Mouse (Mus musculus) layer of hippocampus, adult 2 months (tissue): ENCODE measurements around the gene Ccna2. TPM values are rescaled to one million over a fixed set of nuclear protein-coding genes. Genes with fewer than 3 reads are reported as not detected.

Experiments used
- DNase-seq, 2 experiments: peaks; one replicate each; pipeline ENCODE4 v3.0.0; 2022; ENCODE audit warnings: low spot score in 2 of 2
- H3K27ac ChIP-seq: fragments of 200-600 bp; 2 replicates; pipeline ENCODE4 v1.8.1; 2022
- H3K4me3 ChIP-seq: fragments of 200-600 bp; 2 replicates; pipeline ENCODE4 v1.8.1; 2022; ENCODE audit warnings: mild to moderate bottlenecking
- CTCF ChIP-seq: fragments of 200-600 bp; conservative IDR thresholded peaks from 2 replicates; pipeline ENCODE4 v1.8.1; 2022; ENCODE audit warnings: antibody characterized with exemption, mild to moderate bottlenecking, moderate library complexity
- total RNA-seq, 2 experiments: library from RNA; stranded (reverse); gene quantifications; 2 replicates each; pipeline ENCODE4 v1.2.3; 2021

The Ccna2 gene
- total RNA-seq, 2 experiments from 2014 or later, result 1.5 to 1.8 TPM

DNA sequence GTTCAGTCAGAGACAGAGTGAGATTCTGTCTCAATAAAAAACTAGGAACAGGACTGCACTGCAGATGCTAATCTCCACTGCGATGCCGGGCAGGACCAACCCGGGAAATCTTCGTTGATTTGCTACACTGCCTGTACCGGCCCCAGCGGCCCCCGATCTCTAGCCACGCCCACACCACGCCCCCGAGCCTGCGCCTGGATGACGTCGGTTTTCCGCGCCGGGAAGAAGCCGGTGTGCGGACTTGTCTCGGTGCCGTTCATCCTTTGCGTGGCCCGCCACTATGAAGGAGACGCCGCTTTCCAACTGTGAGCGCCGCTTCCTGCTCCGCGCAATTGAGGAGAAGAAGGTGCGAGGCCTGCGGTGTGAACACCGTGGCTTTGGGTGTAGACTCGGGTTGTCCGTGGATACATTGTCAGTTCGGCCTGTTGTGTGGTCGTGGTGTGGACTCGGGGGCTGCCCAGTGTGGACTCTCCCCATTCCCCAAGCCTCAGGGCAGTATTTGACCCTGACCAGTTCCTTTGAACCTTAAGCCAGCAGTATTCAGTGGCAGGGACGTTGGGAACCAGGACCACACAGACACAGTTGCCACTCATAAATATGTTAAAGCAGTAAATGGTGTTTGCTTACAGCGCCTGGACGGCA, 19.4 kb downstream of the Ccna2 start, which contains the start of gene Exosc9:
TSS of gene Exosc9 (plus strand) at position 201 of the 642 bp plus-strand sequence.
- DNase-seq, result peak; percentile 94 to 98
- TF ChIP-seq CTCF, result no peak
- peak within 1 kb of the TSS; percentile 79 for H3K4me3 ChIP-seq
- H3K27ac ChIP-seq, result peak within 1 kb of the TSS; percentile 93

DNA sequence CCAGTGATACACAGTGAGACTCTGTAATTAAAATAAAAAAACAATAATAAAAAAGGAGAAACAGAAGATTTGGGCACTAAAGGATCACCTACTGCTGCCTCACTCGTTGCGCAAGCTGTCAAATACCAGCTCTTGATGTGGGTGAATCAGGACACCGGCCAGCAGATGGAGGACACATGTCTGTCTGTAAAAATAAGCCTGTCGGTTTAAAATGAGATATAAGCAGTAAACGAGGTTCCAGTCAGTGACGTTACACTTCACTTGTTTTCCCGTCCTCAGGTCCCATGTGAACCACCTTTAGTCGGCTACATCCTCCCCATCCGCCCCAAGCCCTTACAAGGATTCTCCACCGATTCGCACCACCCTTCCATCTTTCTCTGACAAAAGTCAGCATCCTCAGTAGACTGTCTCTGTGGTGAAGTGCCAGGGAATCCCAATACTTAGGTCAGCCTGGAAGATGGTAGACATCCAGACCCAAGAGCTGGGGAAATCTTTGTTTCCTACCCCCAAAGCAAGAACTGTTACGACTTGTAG, 20.0 kb downstream of the Ccna2 start:
- TF ChIP-seq CTCF, result no peak

DNA sequence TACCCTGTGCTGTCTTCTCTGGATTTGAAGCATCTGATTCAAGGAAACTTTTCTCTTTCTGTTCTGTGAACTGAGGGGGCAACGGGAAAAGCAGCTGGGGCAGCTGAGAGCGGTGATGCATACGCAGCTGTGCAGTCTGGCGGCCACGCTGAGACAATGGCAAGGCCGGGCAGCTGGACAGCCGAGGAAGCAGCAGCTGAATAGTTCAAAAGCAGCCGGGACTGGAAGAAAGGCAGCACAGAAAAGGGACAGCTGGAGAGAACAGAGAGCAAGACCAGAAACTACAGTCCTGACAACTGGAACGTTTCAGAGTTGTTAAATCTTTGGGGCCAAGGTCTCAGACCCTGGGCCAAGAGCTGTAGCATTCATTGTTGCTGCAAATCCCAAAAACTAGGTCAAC, 20.6 kb downstream of the Ccna2 start:
- peak in 1 of 2 experiments; percentile 23 for DNase-seq
- peak overlapping the region; percentile 79 for H3K4me3 ChIP-seq
- TF ChIP-seq CTCF, result no peak
- peak overlapping the region; percentile 93 for H3K27ac ChIP-seq

More for the DNA sequence above, 20.0 kb downstream of the Ccna2 start:
- peak; percentile 16 to 41 for DNase-seq
- Histone ChIP-seq H3K4me3 (peak overlapping the region; percentile 79), H3K27ac (peak overlapping the region; percentile 93)

DNA sequence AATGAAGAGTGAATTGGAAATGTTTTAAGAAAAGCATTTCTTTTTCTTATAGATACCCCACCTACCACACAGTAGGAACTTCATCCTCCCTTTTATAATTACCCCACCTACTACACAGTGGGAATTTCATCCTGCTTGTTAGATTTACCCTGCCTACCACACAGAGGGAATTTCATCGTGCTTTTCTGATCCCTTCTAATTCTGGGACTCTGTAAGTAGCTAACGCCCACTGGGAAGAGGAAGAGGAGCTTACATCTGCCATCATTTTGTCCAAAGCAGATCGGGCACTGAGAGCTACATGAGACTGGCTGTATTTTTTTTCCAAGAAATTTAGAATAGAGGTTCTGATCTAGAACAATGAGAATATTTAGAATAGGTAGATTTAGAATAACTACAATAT, 27.0 kb downstream of the Ccna2 start:
- no peak for DNase-seq
- Histone ChIP-seq H3K4me3 (no peak overlapping the region), H3K27ac (no peak overlapping the region)
- no peak for TF ChIP-seq CTCF

DNA sequence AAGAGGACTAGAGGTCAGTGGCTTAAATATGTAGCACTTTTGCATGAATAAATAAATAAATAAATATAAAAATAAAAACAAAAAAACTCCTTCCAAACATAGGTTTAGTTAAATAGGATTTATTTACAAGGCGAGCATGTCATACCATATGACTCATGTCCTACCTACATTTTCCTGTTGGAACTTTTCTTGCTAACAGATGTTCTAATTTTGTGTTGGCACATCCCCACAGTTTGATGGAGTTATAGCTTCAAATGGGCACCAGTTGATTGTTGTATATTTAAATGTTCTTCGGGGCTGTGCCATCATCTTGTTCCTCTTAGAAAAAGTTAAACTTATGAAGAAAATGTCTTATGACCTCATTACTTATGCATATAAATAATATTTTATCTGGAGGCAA, 30.6 kb downstream of the Ccna2 start:
- H3K27ac ChIP-seq, result no peak overlapping the region
- H3K4me3 ChIP-seq, result no peak overlapping the region
- DNase-seq, result no peak
- TF ChIP-seq CTCF, result no peak

DNA sequence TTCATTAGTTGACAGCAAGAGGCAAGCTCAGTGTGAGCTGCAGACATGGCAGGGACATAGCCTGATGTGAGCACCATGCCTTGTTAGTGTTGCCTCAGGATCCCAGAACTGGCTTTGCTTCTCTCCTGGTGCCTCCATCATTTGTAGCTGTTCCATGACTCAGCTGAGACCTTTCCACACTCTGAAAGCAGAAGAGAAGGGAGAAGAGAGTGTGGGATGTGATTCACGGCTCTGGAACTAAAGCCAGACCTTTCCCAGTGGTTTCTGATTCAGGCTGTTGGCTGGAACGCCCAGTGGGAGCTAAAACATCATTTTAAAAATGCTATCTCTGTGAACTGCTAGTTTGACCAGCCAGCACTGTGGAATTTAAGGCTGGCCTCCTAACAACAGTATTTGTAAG, 31.2 kb downstream of the Ccna2 start:
- no peak for DNase-seq
- Histone ChIP-seq H3K27ac (no peak overlapping the region), H3K4me3 (no peak overlapping the region)
- no peak for TF ChIP-seq CTCF

DNA sequence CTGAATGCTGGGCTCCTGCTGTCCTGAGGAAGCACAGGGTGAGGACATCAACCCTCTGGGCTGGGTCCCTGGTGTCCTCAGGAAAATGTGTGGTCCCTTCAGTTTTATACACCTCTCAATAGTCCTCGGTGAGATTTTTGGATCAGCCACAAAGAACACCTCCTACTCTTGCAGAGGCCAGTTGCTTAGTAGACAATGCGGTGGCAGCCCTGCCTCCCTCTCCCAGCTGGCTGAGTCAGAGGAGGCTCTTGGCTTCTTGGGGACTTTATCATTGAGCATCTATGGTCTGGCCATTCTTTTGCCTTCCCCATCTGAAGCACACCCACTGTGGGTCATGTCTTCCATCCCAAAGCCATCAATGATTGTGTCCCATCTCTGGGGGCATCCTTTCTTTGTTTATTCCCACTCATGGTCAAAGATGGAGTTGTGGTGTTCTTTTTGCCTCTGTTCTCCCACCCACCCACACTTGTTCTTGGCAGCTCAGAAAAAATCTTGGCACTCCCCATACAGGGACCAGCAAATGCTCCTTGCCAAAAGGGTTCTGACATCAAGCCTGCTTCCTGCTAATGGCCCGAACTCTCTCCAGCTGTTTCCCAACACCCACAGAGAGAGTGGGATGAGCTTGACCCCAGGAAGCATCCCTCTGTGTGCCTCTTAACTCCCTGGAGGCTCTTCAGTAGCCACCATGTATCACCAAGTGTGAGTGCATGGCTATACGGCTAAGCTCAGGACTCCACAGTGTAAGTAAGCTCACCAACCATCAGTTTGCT, 34.1 kb downstream of the Ccna2 start:
- no peak overlapping the region for H3K27ac ChIP-seq
- DNase-seq, result no peak
- TF ChIP-seq CTCF, result no peak
- no peak overlapping the region for H3K4me3 ChIP-seq

DNA sequence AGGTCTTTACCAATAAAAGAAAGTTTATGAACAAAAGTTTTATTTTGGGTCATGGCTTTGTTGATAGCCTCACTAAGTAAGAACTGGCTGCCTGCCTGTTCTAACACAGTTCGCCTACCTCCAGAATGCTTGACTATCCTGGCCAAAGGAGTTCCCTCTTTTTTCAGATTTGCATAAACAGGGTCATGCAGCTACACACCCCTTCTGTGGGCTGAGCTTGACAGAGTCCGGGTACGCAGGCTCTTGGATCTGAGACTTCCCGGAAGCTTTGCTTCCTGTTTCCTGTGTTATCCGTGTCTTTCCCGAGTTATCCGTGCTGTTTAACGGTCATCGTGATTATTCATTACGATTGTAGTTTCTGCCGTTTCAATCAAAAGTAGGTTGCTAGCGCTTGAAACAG, 35.9 kb downstream of the Ccna2 start:
- no peak overlapping the region for H3K4me3 ChIP-seq
- DNase-seq, result no peak
- no peak overlapping the region for H3K27ac ChIP-seq
- no peak for TF ChIP-seq CTCF

DNA sequence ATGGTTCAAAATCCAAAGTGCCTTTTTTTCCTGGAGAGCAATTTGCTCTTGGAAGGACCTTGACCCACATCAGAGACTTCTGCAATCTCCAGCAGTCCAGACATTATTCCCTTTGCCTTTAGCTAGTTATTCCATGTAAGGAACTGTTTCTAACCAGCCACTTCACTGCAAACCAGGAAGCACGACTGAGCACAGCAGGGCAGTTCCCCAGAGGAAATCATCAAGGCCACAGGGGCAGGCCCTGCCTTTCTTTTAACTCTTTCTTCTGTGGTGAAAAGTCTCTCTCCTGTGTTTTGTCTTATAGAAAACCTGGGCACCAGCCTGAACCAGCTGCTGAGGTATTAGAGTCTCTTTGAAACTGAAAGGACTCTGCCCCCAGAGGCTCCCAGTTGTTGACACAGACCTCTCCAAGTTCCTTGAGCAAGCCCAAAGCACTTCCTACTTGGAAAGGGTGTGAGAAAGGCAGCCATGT, 38.7 kb downstream of the Ccna2 start:
- no peak overlapping the region for H3K27ac ChIP-seq
- H3K4me3 ChIP-seq, result no peak overlapping the region
- TF ChIP-seq CTCF, result no peak
- DNase-seq, result no peak

DNA sequence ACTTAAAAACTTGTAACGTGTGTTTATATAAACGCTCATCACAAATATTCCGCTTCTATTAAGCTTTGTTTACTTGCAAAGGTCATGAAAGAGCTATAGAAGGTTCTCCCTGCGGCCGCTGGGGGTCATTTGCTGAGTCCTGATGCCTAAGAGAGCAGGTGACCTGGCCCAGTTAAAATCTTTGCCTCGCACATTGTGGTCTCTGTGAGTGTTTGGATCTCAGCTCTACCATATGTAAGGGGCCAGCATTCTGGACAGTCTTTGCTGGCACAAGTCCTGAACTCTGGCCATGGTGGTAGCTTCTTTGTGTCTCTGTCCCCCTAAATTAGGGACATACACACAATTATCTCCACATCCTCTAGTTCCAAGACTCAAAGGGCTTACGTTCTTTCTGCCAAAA, 39.2 kb downstream of the Ccna2 start:
- DNase-seq, result no peak
- Histone ChIP-seq H3K27ac (no peak overlapping the region), H3K4me3 (no peak overlapping the region)
- no peak for TF ChIP-seq CTCF

DNA sequence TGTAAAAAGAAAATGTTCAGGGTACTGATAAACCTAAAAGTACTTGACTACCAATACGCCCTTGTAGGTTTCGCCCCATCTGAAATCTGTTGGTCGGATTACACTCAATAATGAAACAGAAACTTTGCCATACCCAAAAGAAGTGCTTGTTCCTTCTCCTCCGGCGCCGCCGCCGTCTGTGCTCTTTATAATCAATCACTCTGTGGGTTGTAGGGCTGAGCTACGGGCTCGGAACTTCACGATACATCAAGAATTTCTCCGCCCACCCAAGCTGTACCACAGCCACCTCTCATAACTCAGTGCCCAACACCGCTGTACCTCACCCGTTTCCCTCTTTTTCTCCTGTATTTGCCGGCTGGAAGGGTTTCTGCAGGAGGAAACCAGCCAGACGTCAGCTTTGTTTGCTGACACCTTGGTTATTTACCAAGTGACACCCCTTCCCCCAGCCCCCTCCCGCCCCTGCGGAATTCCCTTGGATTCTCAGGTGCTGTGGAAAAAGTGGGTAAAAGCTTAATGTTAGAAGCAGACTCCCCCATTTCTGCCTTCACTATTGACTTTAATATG, 39.9 kb downstream of the Ccna2 start:
- no peak for DNase-seq
- Histone ChIP-seq H3K27ac (no peak overlapping the region), H3K4me3 (peak overlapping the region; percentile 30; the same call in 1 of the 2 replicates)
- TF ChIP-seq CTCF, result no peak

DNA sequence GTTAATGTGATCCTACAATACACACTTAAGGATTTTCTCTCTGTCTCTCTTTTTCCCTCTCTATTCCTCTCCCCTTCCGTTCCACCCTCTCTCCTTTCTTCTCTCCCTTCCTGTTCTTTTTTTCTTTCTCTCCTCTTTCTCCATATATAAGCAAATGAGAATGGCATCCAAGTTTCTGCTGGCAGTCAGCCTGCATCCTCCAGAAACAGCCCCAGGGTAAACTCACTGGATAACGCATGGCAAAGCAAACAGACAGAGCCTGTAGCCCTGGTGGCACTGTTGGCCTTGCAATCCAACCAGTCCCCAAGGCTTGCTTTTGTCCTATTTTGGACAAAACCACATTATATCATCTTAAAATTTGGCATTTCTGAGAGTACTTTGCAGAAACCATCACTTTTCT, 40.7 kb downstream of the Ccna2 start:
- Histone ChIP-seq H3K27ac (no peak overlapping the region), H3K4me3 (no peak overlapping the region)
- TF ChIP-seq CTCF, result no peak
- DNase-seq, result no peak

DNA sequence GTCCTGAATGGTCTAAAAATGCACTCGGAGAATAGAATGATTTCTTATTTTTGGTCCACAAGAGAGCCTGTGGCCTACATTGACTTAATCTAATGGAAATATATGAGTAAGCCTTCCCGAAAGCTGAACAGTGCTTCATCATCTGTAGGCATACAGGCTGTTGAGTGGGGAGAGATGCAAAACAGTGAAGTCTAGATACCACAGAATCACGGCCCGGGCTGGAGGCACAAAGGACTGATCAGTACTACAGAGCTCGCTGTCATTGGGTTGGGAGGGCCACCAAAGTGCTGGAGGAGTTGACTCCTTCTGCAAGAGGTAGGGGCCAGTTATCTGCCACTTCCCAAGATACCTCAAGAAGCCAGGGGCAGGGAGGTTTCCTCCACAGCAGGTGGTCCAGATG, 41.2 kb downstream of the Ccna2 start:
- no peak for TF ChIP-seq CTCF
- no peak for DNase-seq
- Histone ChIP-seq H3K27ac (no peak overlapping the region), H3K4me3 (no peak overlapping the region)
